12 mouse cellular contexts compared by ENCODE assay signal in the genomic region with DNA sequence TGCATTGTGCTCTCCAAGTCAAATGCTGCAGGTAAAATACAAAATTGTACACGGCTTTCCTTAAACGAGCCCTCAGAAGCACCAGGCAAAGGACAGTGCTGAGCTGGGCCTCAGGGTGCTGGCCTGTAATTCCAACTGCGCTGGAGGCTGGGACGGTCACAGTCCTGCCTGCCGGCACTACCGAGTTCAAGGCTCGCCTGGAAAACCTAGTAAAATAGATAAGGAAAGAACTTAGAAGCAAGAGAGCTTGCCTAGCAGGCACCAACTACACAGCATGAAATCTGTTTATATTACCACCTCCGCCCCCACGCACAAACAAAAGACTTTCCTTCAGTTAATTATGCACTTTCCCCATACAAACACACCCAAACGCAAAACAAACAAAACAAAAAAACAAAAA. TPM values are rescaled to one million over a fixed set of nuclear protein-coding genes. Genes with fewer than 3 reads are reported as not detected.
DNase-seq lines count a peak whose midpoint lies in the region; ATAC-seq and TF ChIP-seq lines count a peak whose summit lies in the region.
"Had no signal": no experiment of that assay in that cellular context is flagged by ENCODE, and none has a peak within 500 bp of the region (broad histone marks: within the 10 kb centered on the region; RNA-seq: fewer than 3 reads in every experiment).

No protein-coding gene starts in this region.

- H3K4me3 ChIP-seq in heart, embryonic 13.5 days, result peak overlapping the region; percentile 69
- H3K4me3 ChIP-seq in lung, postnatal 0 days (ENCODE audit: low read depth, low read length), result peak overlapping the region; percentile 49
- no peak overlapping the region for H3K4me3 ChIP-seq in intestine, embryonic 15.5 days (replicated peaks)

- H3K36me3 ChIP-seq in heart, embryonic 13.5 days, result no peaks in the 10 kb centered on the region
- H3K36me3 ChIP-seq in lung, postnatal 0 days (ENCODE audit: insufficient read depth, low read length), result no peaks in the 10 kb centered on the region
- H3K36me3 ChIP-seq in intestine, embryonic 15.5 days, result no peaks in the 10 kb centered on the region
- H3K36me3 ChIP-seq: liver, embryonic 13.5 days had no signal

- no peak for DNase-seq in heart, adult 9 months (ENCODE audit: low spot score in 2 of 2)
- no peak for DNase-seq in lung, postnatal 0 days (ENCODE audit: low spot score)
- DNase-seq in lung, postnatal 14 days, result no peak
- DNase-seq in cerebellum, adult 9-11 months, result no peak
- DNase-seq: adrenal gland, postnatal 14 days; gastrocnemius, postnatal 25 days; liver, embryonic 13.5 days; thymus, postnatal 14 days had no signal

- no peak for TF ChIP-seq EP300 in lung, postnatal 0 days (IDR thresholded peaks at IDR 0.05)

- WGBS in heart, embryonic 13.5 days, result 27% methylated on average over 10 of the region's 10 CpGs
- WGBS in lung, postnatal 0 days, result 37% methylated on average over 10 of the region's 10 CpGs
- WGBS in intestine, embryonic 15.5 days, result 48% methylated on average over 10 of the region's 10 CpGs

- peak overlapping the region; percentile 80 for H3K4me2 ChIP-seq in heart, embryonic 13.5 days
- peak overlapping the region; percentile 83 for H3K4me2 ChIP-seq in lung, postnatal 0 days (replicated peaks; ENCODE audit: low read depth, low read length)
- H3K4me2 ChIP-seq in intestine, embryonic 15.5 days (replicated peaks), result peak overlapping the region; percentile 24; the same call in 1 of the 2 replicates

- H3K27ac ChIP-seq in heart, embryonic 13.5 days (replicated peaks), result peak overlapping the region; percentile 97
- H3K27ac ChIP-seq in lung, postnatal 0 days (ENCODE audit: low read length), result peak overlapping the region; percentile 83; the same call in 1 of the 2 replicates
- no peak overlapping the region for H3K27ac ChIP-seq in intestine, embryonic 15.5 days
- H3K27ac ChIP-seq: liver, embryonic 13.5 days had no signal

- no peak for ATAC-seq in heart, embryonic 13.5 days (ENCODE audit: extremely low read depth, insufficient number of reproducible peaks, low FRiP score, low TSS enrichment)
- ATAC-seq in lung, postnatal 0 days, result no peak
- no peak for ATAC-seq in intestine, embryonic 15.5 days
- no peak for ATAC-seq in megakaryocyte, adult 5-6 weeks (ENCODE audit: poor library complexity, severe bottlenecking)

- no peak for TF ChIP-seq CTCF in lung, postnatal 0 days (IDR thresholded peaks at IDR 0.05)

- H3K4me1 ChIP-seq in heart, embryonic 13.5 days, result peaks cover 61% of the 10 kb centered on the region
- H3K4me1 ChIP-seq in lung, postnatal 0 days (ENCODE audit: insufficient read depth, low read depth, low read length), result no peaks in the 10 kb centered on the region; the same call in 1 of the 2 replicates
- H3K4me1 ChIP-seq in intestine, embryonic 15.5 days (replicated peaks), result 0 out of 2 replicates have a peak, but pooled peaks cover 10% of the 10 kb centered on the region

- no peaks in the 10 kb centered on the region for H3K27me3 ChIP-seq in heart, embryonic 13.5 days (replicated peaks)
- no peaks in the 10 kb centered on the region for H3K27me3 ChIP-seq in lung, postnatal 0 days (replicated peaks; ENCODE audit: insufficient read depth, low read length)
- no peaks in the 10 kb centered on the region for H3K27me3 ChIP-seq in intestine, embryonic 15.5 days (replicated peaks)
- H3K27me3 ChIP-seq: CH12.LX had no signal

- peak overlapping the region; percentile 91 for H3K9ac ChIP-seq in heart, embryonic 13.5 days
- peak overlapping the region; percentile 29; the same call in 1 of the 2 replicates for H3K9ac ChIP-seq in lung, postnatal 0 days (replicated peaks; ENCODE audit: low read depth)
- H3K9ac ChIP-seq in intestine, embryonic 15.5 days, result 0 out of 2 replicates have a peak overlapping the region, but pooled peaks have one; percentile 0
- H3K9ac ChIP-seq: liver, embryonic 13.5 days had no signal

- no peaks in the 10 kb centered on the region for H3K9me3 ChIP-seq in heart, embryonic 13.5 days
- no peaks in the 10 kb centered on the region for H3K9me3 ChIP-seq in lung, postnatal 0 days (ENCODE audit: low read length)
- no peaks in the 10 kb centered on the region for H3K9me3 ChIP-seq in intestine, embryonic 15.5 days
- H3K9me3 ChIP-seq: liver, embryonic 13.5 days had no signal

RNA-seq across cellular contexts. Expression of a gene that starts 1.8 kb away (rescaled TPM):
- polyA plus RNA-seq in heart, embryonic 13.5 days (2015; fragmentation: Nextera tagmentation; extraction: Ambion mirVana), result 192 and 211 TPM in 2 replicates
- 39.9 and 47.1 TPM in 2 replicates for polyA plus RNA-seq in lung, postnatal 0 days (2015; fragmentation: Nextera tagmentation; extraction: Ambion mirVana)
- polyA plus RNA-seq in intestine, embryonic 15.5 days (2015; fragmentation: Nextera tagmentation; extraction: Ambion mirVana), result 23.3 and 31.2 TPM in 2 replicates
- total RNA-seq in megakaryocyte, adult 5-6 weeks (2015), result not detected in 2 replicates
- not detected in 2 replicates for total RNA-seq in megakaryocyte, adult 5-6 weeks (2017)

RNA-seq across cellular contexts. Expression of a gene that starts 54.2 kb away (rescaled TPM):
- polyA plus RNA-seq in heart, embryonic 13.5 days (2015; fragmentation: Nextera tagmentation; extraction: Ambion mirVana), result 118 and 128 TPM in 2 replicates
- polyA plus RNA-seq in lung, postnatal 0 days (2015; fragmentation: Nextera tagmentation; extraction: Ambion mirVana), result 74.9 and 95.5 TPM in 2 replicates
- 177 and 205 TPM in 2 replicates for polyA plus RNA-seq in intestine, embryonic 15.5 days (2015; fragmentation: Nextera tagmentation; extraction: Ambion mirVana)
- 74.7 and 84.8 TPM in 2 replicates for total RNA-seq in megakaryocyte, adult 5-6 weeks (2015)
- total RNA-seq in megakaryocyte, adult 5-6 weeks (2017), result 135 and 140 TPM in 2 replicates

RNA-seq across cellular contexts. Expression of a gene that starts 54.3 kb away (rescaled TPM):
- polyA plus RNA-seq in heart, embryonic 13.5 days (2015; fragmentation: Nextera tagmentation; extraction: Ambion mirVana), result 38.3 and 47.6 TPM in 2 replicates
- polyA plus RNA-seq in lung, postnatal 0 days (2015; fragmentation: Nextera tagmentation; extraction: Ambion mirVana), result 54.0 and 58.7 TPM in 2 replicates
- 23.1 and 25.5 TPM in 2 replicates for polyA plus RNA-seq in intestine, embryonic 15.5 days (2015; fragmentation: Nextera tagmentation; extraction: Ambion mirVana)
- total RNA-seq in megakaryocyte, adult 5-6 weeks (2015), result 7.8 and 11.2 TPM in 2 replicates
- 10.8 and 12.3 TPM in 2 replicates for total RNA-seq in megakaryocyte, adult 5-6 weeks (2017)

Comparison
In these comparisons a context has a peak if more than half of its experiments do, and no peak if none do; other contexts are left out.
1. H3K4me2 ChIP-seq: peak in every context shown above with its lines; median percentile 83 in lung, postnatal 0 days; 80 in heart, embryonic 13.5 days; 24 in intestine, embryonic 15.5 days.
2. H3K9ac ChIP-seq: peak in every context shown above with its lines; median percentile 91 in heart, embryonic 13.5 days; 29 in lung, postnatal 0 days; 0 in intestine, embryonic 15.5 days.